Mouse (Mus musculus): ENCODE measurements around the gene Alpk3. TPM values are rescaled to one million over a fixed set of nuclear protein-coding genes. Genes with fewer than 3 reads are reported as not detected.

Alpk3 gene
- 0.22 TPM for polyA plus RNA-seq (2015; fragmentation: Illumina TruSeq; extraction: RNeasy Lipid Tissue Mini Kit (QIAGEN cat#74804); ENCODE audit: insufficient read depth, low replicate concordance)

GRCm38 (mm10) chr7:81057471-81057870, at the start of gene Alpk3:
Gene Alpk3 (plus strand): TSS chr7:81057600.

DNA sequence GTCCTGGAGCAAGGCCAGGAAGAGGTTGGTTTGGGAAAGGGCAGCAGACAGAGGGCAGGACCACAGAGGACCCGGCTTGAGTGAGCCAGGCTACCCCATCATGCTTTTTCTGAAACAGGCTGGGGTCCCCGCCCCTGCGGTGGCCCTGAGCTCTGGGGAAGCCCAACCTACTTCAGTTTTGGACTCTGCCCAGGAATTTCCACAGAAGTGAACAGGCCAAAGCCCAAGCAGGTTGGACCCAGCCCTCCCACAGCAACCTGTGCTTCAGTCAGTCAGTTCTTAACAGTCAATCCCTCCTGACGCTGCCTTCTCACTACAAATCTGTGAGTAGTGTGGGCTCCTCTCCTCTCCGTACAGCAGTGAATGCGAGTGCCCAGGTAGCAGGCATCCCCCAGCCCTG, 57.2 kb downstream of the Alpk3 start, which contains the start of gene Slc28a1:
TSS of gene Slc28a1 (plus strand) at position 245 of the 400 bp plus-strand sequence.

Other genes with a start within 250 kb of the Alpk3 start
- gene Iqgap1, start 231.6 kb upstream of the Alpk3 start, polyA plus RNA-seq (2015; fragmentation: Illumina TruSeq; extraction: RNeasy Lipid Tissue Mini Kit (QIAGEN cat#74804); ENCODE audit: insufficient read depth, low replicate concordance): 195 TPM
- 4.0 TPM for gene Zscan2, start 196.7 kb upstream of the Alpk3 start, polyA plus RNA-seq (2015; fragmentation: Illumina TruSeq; extraction: RNeasy Lipid Tissue Mini Kit (QIAGEN cat#74804); ENCODE audit: insufficient read depth, low replicate concordance)
- 29.1 TPM for gene Wdr73, start 156.3 kb upstream of the Alpk3 start, polyA plus RNA-seq (2015; fragmentation: Illumina TruSeq; extraction: RNeasy Lipid Tissue Mini Kit (QIAGEN cat#74804); ENCODE audit: insufficient read depth, low replicate concordance)
- 9.1 TPM for gene Nmb, start 152.5 kb upstream of the Alpk3 start, polyA plus RNA-seq (2015; fragmentation: Illumina TruSeq; extraction: RNeasy Lipid Tissue Mini Kit (QIAGEN cat#74804); ENCODE audit: insufficient read depth, low replicate concordance)
- gene Sec11a, start 109.8 kb upstream of the Alpk3 start, polyA plus RNA-seq (2015; fragmentation: Illumina TruSeq; extraction: RNeasy Lipid Tissue Mini Kit (QIAGEN cat#74804); ENCODE audit: insufficient read depth, low replicate concordance): 118 TPM
- gene Zfp592, start 63.9 kb upstream of the Alpk3 start, polyA plus RNA-seq (2015; fragmentation: Illumina TruSeq; extraction: RNeasy Lipid Tissue Mini Kit (QIAGEN cat#74804); ENCODE audit: insufficient read depth, low replicate concordance): 47.1 TPM
- gene Slc28a1, start 57.2 kb downstream of the Alpk3 start, polyA plus RNA-seq (2015; fragmentation: Illumina TruSeq; extraction: RNeasy Lipid Tissue Mini Kit (QIAGEN cat#74804); ENCODE audit: insufficient read depth, low replicate concordance): not detected
- gene Pde8a, start 156.0 kb downstream of the Alpk3 start, polyA plus RNA-seq (2015; fragmentation: Illumina TruSeq; extraction: RNeasy Lipid Tissue Mini Kit (QIAGEN cat#74804); ENCODE audit: insufficient read depth, low replicate concordance): 15.1 TPM